Mouse (Mus musculus): Measurements from ENCODE around the gene Lcn9.

DNA sequence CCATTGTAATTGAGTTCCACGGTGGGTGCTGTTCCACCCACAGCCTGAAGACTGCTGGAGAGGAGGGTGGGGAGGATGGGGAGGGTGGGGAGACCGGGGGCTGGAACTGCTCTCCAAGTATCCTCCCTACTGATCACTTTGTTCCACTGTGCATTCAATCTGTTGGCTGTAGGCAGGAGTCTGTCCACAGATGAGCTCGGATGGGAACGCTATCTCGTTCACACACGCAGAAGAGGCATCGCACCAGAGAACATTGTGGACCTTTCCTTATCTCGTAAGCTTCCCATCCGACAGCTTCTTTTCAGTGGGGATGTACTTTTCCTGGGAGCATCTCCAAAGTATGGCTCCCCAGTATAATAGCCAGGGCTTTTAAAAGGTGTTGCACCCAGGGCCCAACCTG is 43.9 kb upstream of the Lcn9 start:
- TF ChIP-seq CTCF (IDR thresholded peaks at IDR 0.05; ENCODE audit: extremely low read depth, insufficient read depth, low read length): no peak
- TF ChIP-seq POLR2A (IDR thresholded peaks at IDR 0.05; ENCODE audit: extremely low read depth, insufficient read depth, low read length): no peak

Measured in cortical plate, adult 2 months (tissue).